Mouse (Mus musculus) liver, embryonic 13.5 days (tissue): Measurements from ENCODE around the gene Setdb2. TPM values are rescaled to one million over a fixed set of nuclear protein-coding genes. Genes with fewer than 3 reads are reported as not detected.

Experiments used
- ATAC-seq: fragments of 200-750 bp; cut with Nextera tagmentation; 2 replicates; pipeline ENCODE4 v1.8.0; 2017; ENCODE audit warnings: low read depth, mild to moderate bottlenecking, moderate number of reproducible peaks, moderate library complexity
- DNase-seq: peaks from one replicate; pipeline ENCODE4 v3.0.0; 2022
- H3K27ac ChIP-seq: fragments of 300-500 bp; sonication (generic); 2 replicates; pipeline ENCODE4 v1.5.1; 2015; ENCODE audit warnings: moderate library complexity, mild to moderate bottlenecking, inconsistent platforms
- H3K27me3 ChIP-seq: fragments of 300-500 bp; sonication (generic); 2 replicates; pipeline ENCODE4 v1.6.1; 2015; ENCODE audit warnings: mild to moderate bottlenecking, inconsistent platforms
- H3K36me3 ChIP-seq: fragments of 300-500 bp; sonication (generic); 2 replicates; pipeline ENCODE4 v1.6.1; 2015; ENCODE audit warnings: mild to moderate bottlenecking, inconsistent platforms
- H3K4me1 ChIP-seq: fragments of 300-500 bp; sonication (generic); replicated peaks from 2 replicates; pipeline ENCODE4 v1.6.1; 2015; ENCODE audit warnings: inconsistent platforms
- H3K4me2 ChIP-seq: fragments of 300-500 bp; sonication (generic); 2 replicates; pipeline ENCODE4 v1.6.1; 2015; ENCODE audit warnings: inconsistent platforms, mild to moderate bottlenecking, moderate library complexity
- H3K4me3 ChIP-seq: fragments of 300-500 bp; sonication (generic); replicated peaks from 2 replicates; pipeline ENCODE4 v1.5.1; 2015; ENCODE audit warnings: mild to moderate bottlenecking, inconsistent platforms
- H3K9ac ChIP-seq: fragments of 300-500 bp; sonication (generic); 2 replicates; pipeline ENCODE4 v1.6.1; 2015; ENCODE audit warnings: mild to moderate bottlenecking, inconsistent platforms
- H3K9me3 ChIP-seq: fragments of 300-500 bp; sonication (generic); replicated peaks from 2 replicates; pipeline ENCODE4 v1.6.1; 2016; ENCODE audit warnings: inconsistent platforms
- WGBS: fragments of 180-500 bp; shearing (Covaris S2); methylation state at CpG from one replicate; pipeline ENCODE4 v1.1.7; 2015; ENCODE audit not compliant: insufficient replicate concordance; 5-methylcytosine and 5-hydroxymethylcytosine counted together
- polyA plus RNA-seq: library from polyadenylated mRNA; unstranded; fragments of >200 nt; fragmentation: Nextera tagmentation; extraction: Ambion mirVana; gene quantifications from 2 replicates; pipeline ENCODE4 v1.2.1, GENCODE M21; 2015

The Setdb2 gene
- polyA plus RNA-seq, 1 experiment from 2014 or later = 9.9 TPM

DNA sequence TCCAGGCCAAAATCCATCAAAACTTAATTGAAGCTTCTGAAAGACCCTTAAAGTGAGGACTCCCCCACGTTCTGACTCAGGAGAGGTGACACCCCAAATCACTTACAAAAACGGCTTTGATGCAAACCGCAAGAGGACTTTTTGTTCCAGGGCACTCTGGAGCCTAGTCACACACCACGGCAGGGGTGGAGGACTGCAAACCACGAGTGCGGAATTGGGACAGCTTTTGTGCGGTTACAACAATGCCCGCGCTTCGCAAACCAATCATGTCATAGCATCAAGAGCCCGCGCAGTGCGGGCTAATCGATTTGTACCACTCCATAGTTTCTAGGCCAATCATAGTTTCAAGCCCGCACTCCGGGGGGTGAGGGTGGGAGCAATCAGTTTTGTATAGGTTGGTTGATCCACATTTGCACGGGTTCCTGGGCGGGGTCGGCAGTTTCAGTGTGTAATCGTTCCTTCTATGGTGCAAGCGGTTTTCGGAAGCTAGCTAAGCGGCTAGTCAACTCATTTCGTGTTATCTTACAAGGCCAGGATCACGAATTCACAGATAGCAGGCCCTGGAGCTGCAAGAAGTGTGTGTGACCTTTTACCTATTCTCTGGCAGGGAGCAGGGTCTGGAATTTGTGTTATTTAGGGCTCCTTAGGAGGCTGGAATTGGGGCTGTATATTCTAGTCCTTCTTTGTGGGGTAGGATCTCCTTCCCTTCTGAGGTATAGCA is 70.2 kb downstream of the Setdb2 start:
- WGBS = 80% methylated on average over 25 of the region's 25 CpGs
- no peak overlapping the region for H3K9ac ChIP-seq
- H3K27me3 ChIP-seq = no peaks in the 10 kb centered on the region
- H3K27ac ChIP-seq = no peak overlapping the region
- no peak for ATAC-seq
- no peaks in the 10 kb centered on the region for H3K4me1 ChIP-seq
- no peak overlapping the region for H3K4me3 ChIP-seq
- peak; percentile 1 for DNase-seq
- peaks cover 8% of the 10 kb centered on the region for H3K9me3 ChIP-seq
- H3K4me2 ChIP-seq = no peak overlapping the region
- no peaks in the 10 kb centered on the region for H3K36me3 ChIP-seq

DNA sequence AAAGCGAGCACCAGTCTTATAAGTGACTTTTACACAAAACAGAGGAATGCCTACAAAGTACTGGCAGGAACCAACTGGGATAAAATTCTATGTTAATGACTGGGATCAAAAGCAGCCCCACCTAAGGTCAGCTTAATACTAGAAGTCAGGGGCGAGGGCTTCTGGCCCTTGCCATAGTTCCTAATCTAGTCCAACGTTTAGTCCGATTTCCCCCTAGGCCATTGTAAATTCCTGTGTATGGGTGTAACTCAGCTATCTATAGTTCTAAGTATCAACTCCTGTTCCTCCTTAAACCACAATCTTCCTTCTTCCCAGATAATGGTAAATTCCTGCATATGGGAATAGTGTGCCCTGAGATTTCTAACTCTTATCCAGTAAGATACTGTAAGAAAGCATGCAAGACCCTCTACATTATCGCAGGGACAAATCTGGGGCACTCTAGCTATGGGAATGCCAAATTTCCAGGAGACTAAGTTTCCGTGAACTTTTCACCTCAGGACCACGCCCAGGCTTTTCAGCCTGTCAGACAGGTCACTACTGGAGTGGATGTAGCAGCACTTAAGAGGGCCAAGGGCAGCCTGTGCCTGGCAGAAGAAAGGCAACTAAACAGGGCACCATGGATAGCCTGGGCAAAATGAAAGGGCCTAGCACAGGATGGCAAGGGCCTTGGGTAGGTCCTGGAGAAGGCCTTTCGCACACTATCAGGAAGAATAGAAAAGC is 74.1 kb downstream of the Setdb2 start:
- DNase-seq (no peak), ATAC-seq (no peak)
- WGBS = 63% methylated on average over 8 of the region's 8 CpGs
- no peaks in the 10 kb centered on the region for H3K36me3 ChIP-seq
- H3K27ac ChIP-seq = no peak overlapping the region
- no peaks in the 10 kb centered on the region for H3K27me3 ChIP-seq
- H3K4me2 ChIP-seq = no peak overlapping the region
- H3K9ac ChIP-seq = no peak overlapping the region
- H3K4me1 ChIP-seq = no peaks in the 10 kb centered on the region
- no peak overlapping the region for H3K4me3 ChIP-seq
- H3K9me3 ChIP-seq = peaks cover 7% of the 10 kb centered on the region

DNA sequence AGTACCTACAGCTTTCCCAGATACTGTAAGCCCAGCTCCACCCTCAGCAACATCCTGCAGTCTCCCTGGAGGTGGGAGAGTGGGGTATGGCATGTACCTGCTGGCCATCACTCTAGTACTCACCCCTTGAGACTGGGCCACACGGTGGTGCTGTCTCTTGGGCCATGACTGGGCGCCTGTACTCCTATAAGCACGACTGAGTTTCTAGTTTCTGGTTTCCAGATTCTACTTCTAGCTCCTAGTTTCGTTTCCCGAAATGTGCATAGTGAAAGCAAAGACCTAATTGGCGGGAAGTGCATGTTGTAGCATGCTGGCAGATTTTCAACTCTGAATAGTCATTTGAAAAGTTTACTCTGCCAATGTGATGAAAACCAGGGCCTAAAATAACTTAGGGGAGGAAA is 75.4 kb downstream of the Setdb2 start, which contains the start of gene Phf11d:
Gene Phf11d, minus strand, starts transcription at position 227 of the 401 bp plus-strand sequence.
- H3K27me3 ChIP-seq = no peaks in the 10 kb centered on the region
- H3K9ac ChIP-seq = no peak within 1 kb of the TSS
- no peaks in the 10 kb centered on the region for H3K4me1 ChIP-seq
- H3K9me3 ChIP-seq = no peaks in the 10 kb centered on the region
- ATAC-seq (no peak), DNase-seq (no peak)
- no peak within 1 kb of the TSS for H3K4me2 ChIP-seq
- 50% methylated on average over 6 of the region's 6 CpGs for WGBS
- no peaks in the 10 kb centered on the region for H3K36me3 ChIP-seq
- H3K4me3 ChIP-seq = no peak within 1 kb of the TSS
- no peak within 1 kb of the TSS for H3K27ac ChIP-seq

Other genes with a start within 250 kb of the Setdb2 start
- gene Rcbtb1, start 239.7 kb downstream of the Setdb2 start, polyA plus RNA-seq = 17.5 and 23.1 TPM in 2 replicates
- not detected in 2 replicates for gene Gm6904, start 180.7 kb downstream of the Setdb2 start, polyA plus RNA-seq
- gene Phf11a, start 143.4 kb downstream of the Setdb2 start, polyA plus RNA-seq = 0.08 and 0.32 TPM in 2 replicates
- 0.77 and 1.3 TPM in 2 replicates for gene Phf11b, start 99.5 kb downstream of the Setdb2 start, polyA plus RNA-seq
- 1.2 and 1.4 TPM in 2 replicates for gene Phf11d, start 75.4 kb downstream of the Setdb2 start, polyA plus RNA-seq
- 0.45 and 0.57 TPM in 2 replicates for gene Phf11c, start 45.5 kb downstream of the Setdb2 start, polyA plus RNA-seq
- gene Cab39l, start 88 bp upstream of the Setdb2 start, polyA plus RNA-seq = 30.7 and 39.7 TPM in 2 replicates
- gene Cdadc1, start 157.1 kb upstream of the Setdb2 start, polyA plus RNA-seq = 17.3 and 19.6 TPM in 2 replicates
- 0.83 and 0.90 TPM in 2 replicates for gene Shisa2, start 184.4 kb upstream of the Setdb2 start, polyA plus RNA-seq